Mouse (Mus musculus) liver, embryonic 14.5 days (tissue): ENCODE results near the gene Adamtsl5. TPM values are rescaled to one million over a fixed set of nuclear protein-coding genes. Genes with fewer than 3 reads are reported as not detected.
A peak's percentile ranks its signal among the peaks of the same experiment; 100 is the strongest.

Experiments used
- ATAC-seq: fragments of 200-750 bp; cut with Nextera tagmentation; 2 replicates; pipeline ENCODE4 v1.8.0; 2017; ENCODE audit warnings: moderate number of reproducible peaks, mild to moderate bottlenecking, moderate library complexity; ENCODE audit not compliant: insufficient read depth
- DNase-seq, 3 experiments: peaks; one replicate each; pipeline ENCODE4 v3.0.0-alpha.2; 2012 to 2013; ENCODE audit warnings: low read depth in 3 of 3, low spot score in 3 of 3
- H3K27ac ChIP-seq: fragments of 300-500 bp; sonication (generic); 2 replicates; pipeline ENCODE4 v1.5.1; 2014; ENCODE audit warnings: moderate library complexity, mild to moderate bottlenecking, control low read depth, inconsistent platforms
- H3K27me3 ChIP-seq: fragments of 300-500 bp; sonication (generic); 2 replicates; pipeline ENCODE4 v1.6.1; 2014; ENCODE audit warnings: mild to moderate bottlenecking, low read length, moderate library complexity; ENCODE audit not compliant: control insufficient read depth, insufficient read depth
- H3K36me3 ChIP-seq: fragments of 300-500 bp; sonication (generic); replicated peaks from 2 replicates; pipeline ENCODE4 v1.6.1; 2014; ENCODE audit warnings: low read depth; ENCODE audit not compliant: control insufficient read depth, insufficient read depth
- H3K4me1 ChIP-seq, 2 experiments: fragments of 200-500 bp in 1 of 2; fragments of 300-500 bp in 1 of 2; sonication (generic) in 1 of 2; replicated peaks; 2 replicates each; pipeline ENCODE4 v1.6.1; 2012 to 2014; ENCODE audit warnings: antibody characterized with exemption in 1 of 2, inconsistent platforms in 1 of 2, low read length in 1 of 2; ENCODE audit not compliant: control insufficient read depth in 2 of 2, insufficient read depth in 2 of 2
- H3K4me2 ChIP-seq: fragments of 300-500 bp; sonication (generic); 2 replicates; pipeline ENCODE4 v1.6.1; 2014; ENCODE audit warnings: low read depth, mild to moderate bottlenecking, control low read depth, moderate library complexity
- H3K4me3 ChIP-seq, 2 experiments: fragments of 200-500 bp in 1 of 2; fragments of 300-500 bp in 1 of 2; sonication (generic) in 1 of 2; 2 replicates each; pipeline ENCODE4 v1.5.1; 2012 to 2014; ENCODE audit warnings: low read depth in 2 of 2, low read length in 2 of 2, mild to moderate bottlenecking in 2 of 2, control low read depth in 1 of 2, inconsistent platforms in 1 of 2, moderate library complexity in 1 of 2; ENCODE audit not compliant: insufficient read depth in 1 of 2
- H3K9ac ChIP-seq: fragments of 300-500 bp; sonication (generic); replicated peaks from 2 replicates; pipeline ENCODE4 v1.6.1; 2014; ENCODE audit warnings: mild to moderate bottlenecking, control low read depth, moderate library complexity
- H3K9me3 ChIP-seq: fragments of 300-500 bp; sonication (generic); 2 replicates; pipeline ENCODE4 v1.6.1; 2016; ENCODE audit warnings: low read length, mixed read lengths; ENCODE audit not compliant: control insufficient read depth
- CTCF ChIP-seq: IDR thresholded peaks from 2 replicates; pipeline ENCODE4 v1.5.1; 2016; ENCODE audit warnings: antibody characterized with exemption, low read depth, control low read depth
- EP300 ChIP-seq: IDR thresholded peaks from 2 replicates; pipeline ENCODE4 v1.6.1; 2016; ENCODE audit warnings: antibody characterized with exemption, low read depth
- WGBS: fragments of 180-500 bp; shearing (Covaris S2); extraction: QIAGEN DNeasy Blood & Tissue Kit; methylation state at CpG from one replicate; pipeline ENCODE4 v1.1.7; 2014; ENCODE audit not compliant: insufficient replicate concordance; 5-methylcytosine and 5-hydroxymethylcytosine counted together
- polyA plus RNA-seq, 2 experiments: library from polyadenylated mRNA; depleted of rRNA in 1 of 2; stranded (reverse) in 1 of 2; unstranded in 1 of 2; fragments of >200 nt; fragmentation: Nextera tagmentation in 1 of 2; extraction: Ambion mirVana in 1 of 2; gene quantifications; 2 replicates each; pipeline versions ENCODE4 v1.2.1 to v1.2.3; 2012 to 2014

Adamtsl5 gene
- polyA plus RNA-seq, 2 experiments = 1.3 to 1.9 TPM

GRCm38 (mm10) chr10:80374063-80374462, 25.9 kb upstream of the Adamtsl5 start:
- Histone ChIP-seq H3K4me3 (no peak overlapping the region), H3K36me3 (no peaks in the 10 kb centered on the region), H3K9me3 (no peaks in the 10 kb centered on the region), H3K4me1 (0 out of 4 replicates have a peak, but pooled peaks cover 0 to 2% of the 10 kb centered on the region in 2 experiments), H3K27ac (no peak overlapping the region), H3K4me2 (no peak overlapping the region), H3K27me3 (no peaks in the 10 kb centered on the region; the same call in 1 of the 2 replicates), H3K9ac (no peak overlapping the region)
- whole genome bisulfite sequencing = 18% methylated on average over 6 of the region's 6 CpGs
- DNase-seq (peak; percentile 55 to 59 (median 56)), ATAC-seq (peak; percentile 54)
- TF ChIP-seq CTCF = peak; percentile 87
- TF ChIP-seq EP300 = no peak

- Histone ChIP-seq H3K4me3 (no peak overlapping the region), H3K9ac (no peak overlapping the region), H3K9me3 (no peaks in the 10 kb centered on the region), H3K4me2 (no peak overlapping the region), H3K36me3 (no peaks in the 10 kb centered on the region), H3K27ac (no peak overlapping the region), H3K4me1 (0 out of 4 replicates have a peak, but pooled peaks cover 0 to 2% of the 10 kb centered on the region in 2 experiments), H3K27me3 (no peaks in the 10 kb centered on the region; the same call in 1 of the 2 replicates)
- no peak for DNase-seq
- 77% methylated on average over 6 of the region's 6 CpGs for WGBS
- ATAC-seq = no peak
- TF ChIP-seq CTCF = no peak
- no peak for TF ChIP-seq EP300
These were observed 24.5 kb upstream of the Adamtsl5 start for GRCm38 (mm10) chr10:80372706-80373105.

GRCm38 (mm10) chr10:80371983-80372382, 23.8 kb upstream of the Adamtsl5 start:
- 50% methylated on average over 9 of the region's 9 CpGs for WGBS
- H3K27me3 ChIP-seq = no peaks in the 10 kb centered on the region; the same call in 1 of the 2 replicates
- no peak overlapping the region for H3K9ac ChIP-seq
- ATAC-seq (no peak), DNase-seq (no peak)
- TF ChIP-seq CTCF (no peak), EP300 (no peak)
- H3K4me1 ChIP-seq = 0 out of 4 replicates have a peak, but pooled peaks cover 0 to 2% of the 10 kb centered on the region in 2 experiments
- no peaks in the 10 kb centered on the region for H3K36me3 ChIP-seq
- H3K4me2 ChIP-seq = no peak overlapping the region
- H3K4me3 ChIP-seq = no peak overlapping the region
- H3K9me3 ChIP-seq = no peaks in the 10 kb centered on the region
- no peak overlapping the region for H3K27ac ChIP-seq

GRCm38 (mm10) chr10:80371411-80371966, 23.3 kb upstream of the Adamtsl5 start:
- Histone ChIP-seq H3K4me3 (no peak overlapping the region), H3K4me2 (no peak overlapping the region), H3K9ac (no peak overlapping the region), H3K27ac (no peak overlapping the region), H3K27me3 (no peaks in the 10 kb centered on the region; the same call in 1 of the 2 replicates), H3K9me3 (no peaks in the 10 kb centered on the region), H3K4me1 (0 out of 4 replicates have a peak, but pooled peaks cover 0 to 2% of the 10 kb centered on the region in 2 experiments), H3K36me3 (no peaks in the 10 kb centered on the region)
- TF ChIP-seq EP300 (no peak), CTCF (no peak)
- WGBS = 6% methylated on average over 12 of the region's 12 CpGs
- DNase-seq (no peak), ATAC-seq (no peak)

GRCm38 (mm10) chr10:80369995-80370747, 22.0 kb upstream of the Adamtsl5 start:
- Histone ChIP-seq H3K9ac (no peak overlapping the region), H3K9me3 (no peaks in the 10 kb centered on the region), H3K36me3 (no peaks in the 10 kb centered on the region), H3K4me2 (no peak overlapping the region), H3K4me1 (0 out of 4 replicates have a peak, but pooled peaks cover 0 to 2% of the 10 kb centered on the region in 2 experiments), H3K4me3 (no peak overlapping the region), H3K27me3 (no peaks in the 10 kb centered on the region; the same call in 1 of the 2 replicates), H3K27ac (no peak overlapping the region)
- DNase-seq = no peak
- no peak; the same call in 1 of the 2 replicates for ATAC-seq
- WGBS = 66% methylated on average over 21 of the region's 21 CpGs
- TF ChIP-seq CTCF (peak; percentile 73), EP300 (no peak)
